Mouse (Mus musculus): Measurements from ENCODE around the gene Stbd1. TPM values are rescaled to one million over a fixed set of nuclear protein-coding genes. Genes with fewer than 3 reads are reported as not detected.

The Stbd1 gene
- total and polyA plus RNA-seq, 2 experiments from 2014 or later: 5.4 to 5.6 TPM

GRCm38 (mm10) chr5:92634916-92635315 lies 32.1 kb downstream of the Stbd1 start:
- WGBS: 77% methylated on average over 3 of the region's 3 CpGs
- Histone ChIP-seq H3K4me3 (ENCODE audit: low read length) (no peak overlapping the region), H3K9me3 (ENCODE audit: low read length) (no peaks in the 10 kb centered on the region), H3K9ac (replicated peaks; ENCODE audit: low read length) (no peak overlapping the region), H3K36me3 (ENCODE audit: insufficient read depth, low read length) (no peaks in the 10 kb centered on the region), H3K27me3 (ENCODE audit: insufficient read depth, low read length) (no peaks in the 10 kb centered on the region), H3K4me1 (ENCODE audit: insufficient read depth, low read length) (no peaks in the 10 kb centered on the region), H3K4me2 (ENCODE audit: low read depth, low read length) (no peak overlapping the region), H3K27ac (no peak overlapping the region)
- TF ChIP-seq CTCF (IDR thresholded peaks at IDR 0.05; ENCODE audit: low read depth): no peak
- DNase-seq (ENCODE audit: low spot score) (no peak), ATAC-seq (peak; percentile 49; the same call in 1 of the 2 replicates)

- H3K4me1 ChIP-seq (ENCODE audit: insufficient read depth, low read length): no peaks in the 10 kb centered on the region
- H3K27me3 ChIP-seq (ENCODE audit: insufficient read depth, low read length): no peaks in the 10 kb centered on the region
- no peak overlapping the region for H3K4me2 ChIP-seq (ENCODE audit: low read depth, low read length)
- ATAC-seq (no peak), DNase-seq (ENCODE audit: low spot score) (no peak)
- no peak overlapping the region for H3K4me3 ChIP-seq (ENCODE audit: low read length)
- no peak for TF ChIP-seq CTCF (IDR thresholded peaks at IDR 0.05; ENCODE audit: low read depth)
- no peak overlapping the region for H3K27ac ChIP-seq
- H3K9me3 ChIP-seq (ENCODE audit: low read length): no peaks in the 10 kb centered on the region
- H3K9ac ChIP-seq (replicated peaks; ENCODE audit: low read length): no peak overlapping the region
- H3K36me3 ChIP-seq (ENCODE audit: insufficient read depth, low read length): no peaks in the 10 kb centered on the region
- 87% methylated on average over 5 of the region's 5 CpGs for WGBS
Measured at GRCm38 (mm10) chr5:92635891-92636290, 33.0 kb downstream of the Stbd1 start.

GRCm38 (mm10) chr5:92640861-92641260 lies 38.0 kb downstream of the Stbd1 start:
- DNase-seq (ENCODE audit: low spot score): no peak
- ATAC-seq: no peak
- H3K9ac ChIP-seq (replicated peaks; ENCODE audit: low read length): no peak overlapping the region
- TF ChIP-seq CTCF (IDR thresholded peaks at IDR 0.05; ENCODE audit: low read depth): no peak
- H3K36me3 ChIP-seq (ENCODE audit: insufficient read depth, low read length): no peaks in the 10 kb centered on the region
- no peak overlapping the region for H3K4me2 ChIP-seq (ENCODE audit: low read depth, low read length)
- no peaks in the 10 kb centered on the region for H3K9me3 ChIP-seq (ENCODE audit: low read length)
- H3K4me1 ChIP-seq (ENCODE audit: insufficient read depth, low read length): no peaks in the 10 kb centered on the region
- H3K4me3 ChIP-seq (ENCODE audit: low read length): no peak overlapping the region
- H3K27me3 ChIP-seq (ENCODE audit: insufficient read depth, low read length): no peaks in the 10 kb centered on the region
- no peak overlapping the region for H3K27ac ChIP-seq
- 82% methylated on average over 3 of the region's 3 CpGs for WGBS

Other genes starting within 250 kb of the Stbd1 start
- 72.6 and 90.2 TPM in 2 replicates for gene Nup54, start 167.8 kb upstream of the Stbd1 start, total RNA-seq (2014; rRNA removed)
- 41.3 and 42.3 TPM in 2 replicates for gene Nup54, start 167.8 kb upstream of the Stbd1 start, polyA plus RNA-seq (2015; fragmentation: Nextera tagmentation; extraction: Ambion mirVana)
- 112 and 125 TPM in 2 replicates for gene Scarb2, start 96.2 kb upstream of the Stbd1 start, total RNA-seq (2014; rRNA removed)
- 21.7 and 22.9 TPM in 2 replicates for gene Scarb2, start 96.2 kb upstream of the Stbd1 start, polyA plus RNA-seq (2015; fragmentation: Nextera tagmentation; extraction: Ambion mirVana)
- gene Fam47e, start 48.0 kb upstream of the Stbd1 start, total RNA-seq (2014; rRNA removed): 0.68 and 1.9 TPM in 2 replicates
- 1.4 and 1.5 TPM in 2 replicates for gene Fam47e, start 48.0 kb upstream of the Stbd1 start, polyA plus RNA-seq (2015; fragmentation: Nextera tagmentation; extraction: Ambion mirVana)
- 0.26 and 0.72 TPM in 2 replicates for gene Ccdc158, start 72.2 kb downstream of the Stbd1 start, total RNA-seq (2014; rRNA removed)
- 0.23 and 0.28 TPM in 2 replicates for gene Ccdc158, start 72.2 kb downstream of the Stbd1 start, polyA plus RNA-seq (2015; fragmentation: Nextera tagmentation; extraction: Ambion mirVana)
- gene Shroom3, start 80.4 kb downstream of the Stbd1 start, total RNA-seq (2014; rRNA removed): 9.7 and 18.9 TPM in 2 replicates
- gene Shroom3, start 80.4 kb downstream of the Stbd1 start, polyA plus RNA-seq (2015; fragmentation: Nextera tagmentation; extraction: Ambion mirVana): 1.1 and 1.2 TPM in 2 replicates

Data from hindbrain, postnatal 0 days (tissue).